Mouse (Mus musculus): ENCODE measurements around the gene Fam166a.

Fam166a gene

DNA sequence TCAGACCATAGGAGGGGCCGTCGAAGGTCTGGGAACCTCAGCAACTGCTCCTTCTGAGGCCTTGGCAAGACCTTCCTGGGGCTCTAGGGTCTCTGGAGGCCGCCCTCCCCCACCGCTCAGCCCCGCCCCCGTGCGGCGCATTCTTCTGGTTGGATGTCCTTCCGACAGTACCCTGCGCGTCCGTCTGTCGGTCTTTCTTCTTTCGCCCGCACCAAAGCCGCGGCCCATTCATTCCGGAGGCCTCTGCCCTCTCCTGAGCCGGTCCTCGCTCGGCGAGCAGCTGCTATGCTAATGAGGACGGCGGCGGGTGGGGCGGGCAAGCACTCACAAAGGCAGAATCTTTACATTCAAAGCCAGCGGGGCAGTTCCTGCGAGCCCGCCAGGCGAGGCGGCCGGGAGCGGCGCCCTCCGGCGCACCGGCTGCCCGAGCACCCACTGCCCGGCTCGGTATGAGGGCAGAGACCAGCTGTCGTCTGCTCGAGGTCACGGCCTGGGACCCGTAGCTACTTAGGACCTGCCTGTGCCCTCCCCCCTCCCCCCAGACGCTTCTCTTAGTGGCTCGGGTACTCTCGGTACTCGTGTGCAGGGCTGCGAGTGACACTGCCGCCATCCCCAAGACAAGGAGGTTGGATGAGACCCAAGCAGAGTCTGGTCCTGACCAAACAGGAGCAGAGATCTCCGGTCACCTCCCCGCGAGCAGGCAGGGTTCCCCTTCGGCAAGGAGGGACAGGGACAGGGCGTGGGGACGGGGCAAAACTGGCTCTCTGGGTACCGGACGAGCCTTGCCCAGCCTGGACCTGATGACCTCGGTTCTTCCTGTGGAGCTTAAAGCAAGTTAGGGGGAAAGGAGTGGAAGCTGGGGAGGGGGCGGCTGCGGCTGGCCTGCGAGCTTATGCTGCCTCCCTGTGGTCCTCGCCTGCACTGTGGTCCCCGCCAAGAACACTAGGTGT is 32.6 kb upstream of the Fam166a start:
- peak; percentile 71 for DNase-seq (ENCODE audit: low spot score)

DNA sequence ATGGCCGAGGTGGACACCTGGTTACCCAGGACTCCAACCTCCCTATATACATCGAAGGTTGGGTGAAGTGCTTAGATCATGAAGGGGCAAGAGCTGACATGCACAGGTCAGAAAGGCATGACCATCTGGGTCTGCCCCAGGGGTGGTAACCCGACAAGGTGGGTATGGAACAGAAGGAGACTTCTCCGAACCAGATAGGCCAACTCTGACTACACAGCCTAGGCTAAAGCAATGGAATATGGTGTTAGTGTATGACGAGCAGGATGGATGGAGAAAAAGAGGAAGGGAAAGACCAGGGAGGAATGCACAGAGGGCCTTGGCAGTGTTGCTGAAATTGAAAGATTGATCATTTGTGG is 32.0 kb upstream of the Fam166a start:
- no peak for DNase-seq (ENCODE audit: low spot score)

DNA sequence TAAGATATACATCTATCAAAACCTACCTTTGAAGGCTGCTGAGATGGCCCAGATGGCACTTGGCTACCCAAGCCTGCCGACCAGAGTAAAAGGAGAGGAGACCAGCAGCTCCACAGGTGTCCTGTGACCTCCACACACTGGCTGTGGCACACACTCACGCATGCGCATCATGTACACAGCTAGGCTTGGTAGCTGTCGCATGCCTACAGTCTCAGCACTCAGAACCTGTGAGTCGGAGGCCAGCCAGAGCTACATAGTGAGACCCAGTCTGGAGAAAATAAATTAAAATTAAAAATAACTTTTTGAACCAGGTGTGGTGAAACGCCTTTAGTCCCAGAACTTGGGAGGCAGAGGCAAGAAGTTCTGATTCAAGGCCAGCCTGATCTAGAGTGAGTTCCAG is 30.7 kb upstream of the Fam166a start:
- no peak for DNase-seq (ENCODE audit: low spot score)

DNA sequence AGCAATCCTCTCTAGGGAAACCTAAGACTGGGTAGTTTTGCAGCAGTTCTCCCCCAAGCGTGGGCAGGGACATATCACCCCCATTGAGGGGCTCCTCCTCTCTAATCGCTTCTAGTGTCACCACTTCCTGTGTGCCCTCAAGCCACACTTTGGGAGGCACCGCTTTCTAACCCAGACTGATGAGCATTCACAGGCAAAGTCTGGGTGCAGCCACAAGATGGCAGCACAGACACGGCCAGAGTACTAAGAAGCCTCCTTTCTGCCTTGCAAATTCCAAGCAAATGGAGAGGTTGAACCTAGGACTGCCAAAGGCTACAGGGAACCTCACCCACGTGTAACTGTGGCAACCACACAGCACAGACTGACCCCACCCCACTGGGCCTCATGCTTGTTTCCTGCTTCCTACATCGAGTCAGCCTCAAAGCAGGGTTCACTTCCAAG is 25.2 kb upstream of the Fam166a start:
- peak; percentile 68 for DNase-seq (ENCODE audit: low spot score)

DNA sequence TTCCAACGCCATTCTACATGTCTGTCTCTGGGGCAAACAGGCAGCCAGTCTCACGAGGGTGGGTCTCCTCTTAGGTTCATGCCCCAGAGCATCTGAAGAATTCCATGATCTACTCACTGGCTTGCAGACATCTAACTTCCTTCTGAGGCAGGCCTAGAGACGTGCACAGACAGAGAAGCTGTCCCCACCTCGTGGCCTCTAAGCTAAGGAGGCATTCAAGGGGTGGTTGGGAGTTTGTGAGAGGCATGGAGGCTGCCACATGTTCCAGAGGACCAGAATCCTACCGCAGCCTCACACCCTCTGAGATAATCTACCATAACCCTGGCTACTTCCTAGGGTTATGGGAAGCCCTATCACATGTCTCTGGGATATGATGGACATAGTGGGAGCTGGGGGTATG is 24.5 kb upstream of the Fam166a start:
- no peak for DNase-seq (ENCODE audit: low spot score)

DNA sequence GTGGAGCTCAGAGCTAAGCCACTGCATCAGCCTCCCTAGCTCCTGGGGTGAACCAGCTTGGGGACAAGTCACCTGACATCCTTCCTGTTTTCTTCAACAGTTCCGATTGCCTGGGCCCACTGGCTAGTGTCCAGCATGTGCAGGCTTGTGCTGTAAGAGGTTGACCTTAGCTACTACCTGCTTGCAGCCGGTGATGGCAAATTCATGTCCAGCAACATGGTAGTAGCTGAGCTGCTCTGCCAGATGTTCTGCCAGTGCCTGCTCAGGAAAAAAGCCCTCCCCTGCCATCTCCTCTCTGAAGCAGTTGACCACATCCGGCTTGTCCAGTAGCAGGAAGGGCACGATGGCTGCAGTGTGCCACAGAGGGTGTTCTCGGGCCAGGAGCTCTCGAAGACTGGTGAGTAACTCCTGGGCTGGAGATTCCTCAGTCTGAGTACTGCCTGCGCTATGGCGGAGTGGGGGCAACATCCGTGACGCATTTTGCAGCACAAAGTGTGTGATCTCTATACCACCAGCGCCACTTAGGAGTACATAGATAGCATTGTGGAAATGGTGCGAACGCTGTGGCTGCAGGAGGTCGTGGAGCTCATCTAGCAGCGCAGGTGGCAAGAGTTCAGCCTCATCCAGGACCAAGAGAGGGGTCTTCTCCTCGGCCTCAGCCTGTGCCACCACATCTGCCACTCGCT is 23.9 kb upstream of the Fam166a start:
- no peak for DNase-seq (ENCODE audit: low spot score)

DNA sequence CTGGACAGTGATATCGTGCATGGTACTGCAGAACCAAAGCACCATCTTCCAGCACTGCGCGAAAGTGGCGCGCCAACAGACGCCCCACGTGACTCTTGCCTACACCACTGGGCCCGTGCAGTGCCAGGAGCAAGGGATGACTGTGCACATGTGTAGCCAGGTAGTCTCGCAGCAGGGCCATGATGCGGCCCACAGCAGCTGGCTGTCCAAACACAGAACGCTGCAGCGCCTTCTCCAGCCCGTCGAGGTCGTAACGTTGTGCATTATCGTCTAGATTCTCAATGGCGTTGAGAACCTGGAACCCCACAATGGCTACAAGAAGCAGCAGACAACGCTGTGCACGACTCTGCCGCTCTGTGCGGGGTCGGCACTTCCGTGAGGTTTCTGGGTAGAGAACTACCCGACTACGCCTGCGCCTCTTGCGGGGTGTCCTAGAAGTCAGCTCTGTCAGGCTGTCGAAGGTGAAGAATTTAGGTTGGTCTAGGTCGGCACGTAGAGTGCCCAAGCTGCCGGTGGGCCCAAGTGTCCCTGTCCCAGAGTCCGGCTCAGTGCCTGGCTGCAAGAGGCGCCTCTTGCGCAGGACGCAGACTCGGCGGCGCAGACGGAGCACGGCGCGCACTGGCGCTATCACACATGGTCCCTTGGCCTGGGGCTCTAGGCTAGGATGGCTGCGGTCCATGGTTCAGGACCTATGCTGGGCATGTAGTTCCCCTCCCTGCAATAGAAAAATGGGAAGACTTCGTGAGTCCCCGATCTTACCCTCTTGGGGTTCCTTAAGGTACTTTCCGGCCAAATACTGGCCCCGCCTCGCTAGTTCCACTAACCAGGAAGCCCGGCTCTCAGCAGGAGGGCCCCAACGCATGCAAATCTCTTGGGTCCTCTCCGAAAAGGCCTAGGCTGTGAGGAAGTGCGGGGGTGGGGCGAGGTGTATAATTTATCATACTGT is 23.1 kb upstream of the Fam166a start:
- no peak for DNase-seq (ENCODE audit: low spot score)

DNA sequence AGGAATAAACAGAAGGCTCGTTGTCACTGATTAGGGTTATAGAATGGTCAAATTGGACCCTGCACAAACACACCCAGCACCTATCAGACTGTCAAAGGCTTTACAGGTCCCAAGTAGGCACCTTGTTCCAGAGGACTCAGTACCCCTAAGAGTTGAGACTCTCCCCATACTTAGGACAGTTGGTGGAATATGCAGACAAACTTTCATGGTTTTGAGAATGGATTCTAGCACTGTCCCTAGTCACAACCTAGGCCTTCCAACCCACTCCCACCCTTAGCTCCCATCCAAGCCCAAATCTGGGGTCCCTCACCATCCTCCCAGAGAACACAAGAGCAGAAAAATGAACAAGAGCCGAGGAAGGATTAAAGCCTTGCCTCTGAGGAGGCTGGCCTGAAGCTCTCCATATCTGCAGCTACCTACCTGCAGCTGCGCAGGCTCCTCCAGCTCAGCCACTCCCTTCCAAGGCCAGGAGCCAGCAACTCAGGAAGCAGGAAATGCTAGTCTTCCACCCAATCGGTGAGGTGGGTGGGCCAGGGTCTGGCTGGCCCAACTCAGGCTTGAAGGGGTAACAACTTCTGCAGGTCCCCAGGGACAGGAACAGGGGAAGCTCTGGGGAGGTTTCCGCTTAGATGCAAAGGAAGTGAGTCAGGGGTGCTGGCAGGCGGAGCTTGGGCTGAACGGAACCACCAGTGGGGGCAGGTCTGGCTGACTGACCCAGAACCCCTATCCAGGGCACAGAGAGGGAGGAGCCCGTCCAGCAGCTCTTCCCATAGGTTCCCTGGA is 22.2 kb upstream of the Fam166a start, which contains the start of gene Tor4a:
TSS of gene Tor4a (minus strand) at position 715 of the 783 bp plus-strand sequence.
- DNase-seq (ENCODE audit: low spot score): peak; percentile 75

DNA sequence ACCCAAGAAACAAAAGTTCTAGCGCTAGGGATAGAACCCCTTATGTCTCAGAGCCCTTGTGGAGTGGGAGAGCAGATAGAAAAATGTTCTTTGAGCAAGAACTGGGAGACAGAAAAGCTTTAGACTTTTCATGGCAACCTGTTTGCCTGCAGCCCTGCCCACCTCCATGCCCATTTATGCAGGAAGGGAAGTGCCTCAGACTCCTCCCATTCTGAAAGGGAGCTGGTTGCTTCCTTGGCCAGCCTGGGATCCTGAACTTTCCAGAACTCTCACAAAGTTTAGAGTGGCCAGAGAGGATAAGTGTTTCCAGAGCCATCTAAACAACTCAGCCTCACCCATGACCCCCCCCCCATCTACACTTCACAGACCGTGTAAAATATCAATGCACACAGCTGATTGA is 21.4 kb upstream of the Fam166a start:
- no peak for DNase-seq (ENCODE audit: low spot score)

DNA sequence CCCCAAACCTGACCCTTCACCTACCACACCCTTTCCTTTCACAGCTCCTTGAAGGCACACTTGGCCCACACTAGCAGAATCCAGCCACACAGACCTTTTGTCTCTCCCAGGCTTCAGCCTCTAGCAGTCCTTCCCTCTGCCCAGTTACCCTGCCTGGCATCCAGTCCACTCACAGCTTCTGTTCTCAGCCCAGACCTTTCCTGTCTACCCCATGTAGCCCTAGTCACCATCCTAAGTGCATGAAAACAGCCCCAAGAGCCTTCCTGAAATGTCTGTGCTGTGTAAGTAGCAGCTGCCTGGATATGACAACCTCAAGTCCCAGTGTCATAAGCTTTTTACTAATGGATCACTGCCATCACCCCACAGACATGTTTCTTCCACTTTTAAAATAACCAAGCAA is 20.6 kb upstream of the Fam166a start:
- DNase-seq (ENCODE audit: low spot score): no peak

DNA sequence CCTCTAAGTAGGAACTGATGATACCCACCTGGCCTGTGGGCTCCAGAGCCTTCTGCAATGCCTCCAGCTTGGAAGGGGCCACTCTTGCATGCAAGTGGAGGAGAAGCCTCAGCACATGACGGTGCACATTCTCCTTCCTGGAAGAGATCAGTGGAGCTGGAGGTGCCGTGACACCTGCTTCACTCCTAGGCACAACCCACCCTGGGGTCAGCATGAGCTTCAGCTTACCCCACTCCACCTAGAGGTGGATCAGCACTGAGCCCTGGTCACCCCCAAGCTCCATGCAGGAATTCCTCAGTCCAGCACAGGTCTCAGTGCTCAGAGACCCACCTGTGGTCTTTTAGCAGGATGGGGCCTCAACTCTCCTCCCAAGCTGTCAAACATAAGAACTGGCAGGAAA is 17.9 kb upstream of the Fam166a start:
- no peak for DNase-seq (ENCODE audit: low spot score)

DNA sequence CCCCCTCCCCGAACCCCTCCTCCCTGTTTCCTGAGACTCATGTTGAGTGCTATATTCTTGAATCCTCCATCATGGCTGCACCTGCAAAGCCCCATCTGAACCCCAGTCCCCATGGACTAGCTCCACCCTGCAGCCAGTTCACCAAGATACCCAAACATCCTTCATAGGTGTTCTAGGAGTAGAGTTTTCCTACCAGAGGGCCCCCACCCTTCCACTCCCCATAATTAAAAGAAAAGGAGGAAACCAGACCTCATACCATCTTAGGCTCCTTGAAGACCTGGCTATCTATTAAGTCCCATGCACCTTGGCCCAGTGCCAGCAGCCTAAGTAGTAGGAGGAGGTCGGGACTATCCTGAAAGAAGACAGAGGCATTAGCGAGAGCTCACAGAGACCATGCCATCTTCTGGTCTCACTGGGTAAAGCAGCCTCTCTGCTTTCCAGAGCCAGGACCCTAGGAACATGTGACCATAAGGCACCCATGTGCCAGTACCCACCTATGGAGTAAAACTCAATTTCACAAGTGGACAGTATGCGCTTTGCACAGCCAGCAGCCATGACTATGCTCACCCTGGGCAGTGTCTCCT is 14.8 kb upstream of the Fam166a start:
- no peak for DNase-seq (ENCODE audit: low spot score)

DNA sequence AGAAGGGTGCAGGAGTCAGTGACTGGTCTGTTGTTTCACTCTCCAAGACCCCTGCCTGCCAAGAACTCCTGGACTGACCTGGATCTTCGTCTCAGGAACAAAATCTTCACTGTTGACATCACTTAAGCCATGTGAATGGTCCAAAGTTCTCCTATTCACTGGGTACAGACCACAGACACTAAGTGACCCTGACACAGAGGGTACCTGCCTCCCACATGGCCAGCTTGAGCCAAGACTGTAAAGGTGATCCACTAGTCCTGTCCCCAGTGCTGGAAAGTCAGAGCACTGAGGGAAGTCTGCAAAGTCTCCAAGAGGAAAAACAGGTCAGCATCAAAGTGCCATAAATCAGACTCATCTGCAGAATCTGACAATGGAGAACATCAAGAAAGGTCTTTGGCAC is 11.0 kb upstream of the Fam166a start:
- no peak for DNase-seq (ENCODE audit: low spot score)

DNA sequence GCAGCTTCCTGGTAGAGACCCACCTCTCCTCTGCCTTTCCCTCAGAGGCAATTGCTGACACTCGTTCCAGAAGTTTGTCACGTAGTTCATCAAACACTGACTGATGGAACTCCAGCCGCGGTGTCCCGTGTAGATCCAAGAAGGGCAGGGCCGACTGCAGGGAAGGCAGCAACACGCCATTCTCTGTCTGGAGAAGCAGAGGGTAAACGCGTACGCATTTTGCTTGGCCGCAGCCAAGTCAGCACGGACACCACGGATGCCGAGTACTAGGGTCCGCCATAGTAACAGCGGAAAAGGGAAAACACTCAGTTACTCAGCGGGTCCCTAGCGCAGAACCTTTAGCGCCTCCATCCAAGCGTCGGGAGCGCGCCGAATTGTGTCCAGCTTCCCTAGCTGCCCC is 7.9 kb upstream of the Fam166a start:
- DNase-seq (ENCODE audit: low spot score): no peak

DNA sequence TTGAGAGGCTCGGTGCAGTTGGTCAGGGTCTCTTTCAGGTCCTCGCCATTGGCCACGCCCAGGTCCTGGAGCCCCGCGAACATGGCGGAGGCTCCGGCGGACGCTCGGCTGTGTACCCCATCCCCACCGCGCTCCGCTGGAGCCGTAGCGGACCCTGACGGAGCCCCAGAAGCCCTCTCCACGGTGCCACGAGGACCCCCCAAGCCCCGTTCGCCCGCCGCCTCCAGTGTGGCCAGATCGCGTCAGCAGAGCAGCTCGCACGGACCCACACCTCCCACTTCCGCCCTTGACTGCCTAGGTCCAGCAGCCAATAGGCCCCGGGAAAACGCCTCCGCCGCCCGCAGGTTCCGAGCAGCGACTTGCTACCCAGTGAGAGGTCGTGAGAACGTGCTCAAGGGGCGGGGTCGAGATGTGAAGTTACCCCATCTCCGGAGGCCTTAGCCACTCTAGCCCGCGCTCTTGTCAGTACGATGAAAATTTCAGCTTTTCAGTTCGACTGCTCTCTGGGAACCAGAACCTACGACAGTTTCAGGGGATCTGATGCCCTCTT is 7.3 kb upstream of the Fam166a start, which contains the start of gene Nelfb:
TSS of gene Nelfb (minus strand) at position 369 of the 550 bp plus-strand sequence.
- peak; percentile 92 for DNase-seq (ENCODE audit: low spot score)

DNA sequence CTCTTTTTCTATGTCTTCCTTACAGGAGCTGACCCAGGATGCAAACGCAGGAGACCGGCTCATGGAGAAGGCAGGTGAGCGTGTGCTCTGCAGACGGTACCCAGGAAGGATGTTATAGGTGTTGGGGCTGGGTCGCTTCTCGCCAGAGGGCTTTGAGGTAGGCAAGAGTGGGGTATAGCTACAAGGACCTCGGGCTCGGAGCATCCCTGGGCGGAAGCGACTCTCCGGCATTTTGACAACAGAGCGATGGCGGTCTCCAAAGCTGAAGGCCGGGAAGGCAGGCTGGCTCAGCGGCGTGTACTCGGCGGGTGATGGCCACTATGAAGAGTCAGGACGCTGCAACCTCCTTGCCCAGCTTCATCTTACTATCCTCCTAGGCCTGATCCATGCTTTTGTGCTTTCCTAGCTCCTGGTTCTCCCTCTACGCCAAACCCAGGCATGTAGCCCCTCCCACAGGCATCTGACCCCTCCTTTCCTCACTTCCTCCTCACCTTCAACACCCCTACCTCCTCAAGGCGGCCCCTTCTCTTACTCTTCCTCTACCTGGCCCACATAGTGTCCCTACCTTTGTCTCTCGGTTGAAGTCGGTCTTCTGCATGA is 5.2 kb upstream of the Fam166a start:
- DNase-seq (ENCODE audit: low spot score): no peak

DNA sequence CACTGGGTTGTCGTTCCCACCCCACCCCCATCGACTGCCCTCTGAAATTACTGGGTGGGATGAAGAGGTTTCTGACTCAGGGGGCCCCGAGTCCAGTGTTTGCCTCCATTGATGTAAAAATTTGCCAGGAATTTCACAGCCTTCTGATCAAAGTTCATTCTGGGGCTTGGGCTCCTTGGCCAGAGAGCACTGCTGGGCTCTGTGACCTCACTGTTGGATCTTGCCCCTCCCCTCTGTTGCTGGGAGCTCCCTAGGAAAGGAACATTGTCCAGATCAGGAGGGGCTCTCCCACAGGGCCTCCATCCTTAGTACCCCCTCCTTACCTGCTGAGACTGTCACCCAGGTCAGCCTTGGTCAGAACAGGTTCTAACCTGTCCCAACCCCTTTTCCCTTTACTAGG is 4.1 kb upstream of the Fam166a start, which contains the start of gene Stpg3:
TSS of gene Stpg3 (minus strand) at position 194 of the 400 bp plus-strand sequence.
- DNase-seq (ENCODE audit: low spot score): no peak

DNA sequence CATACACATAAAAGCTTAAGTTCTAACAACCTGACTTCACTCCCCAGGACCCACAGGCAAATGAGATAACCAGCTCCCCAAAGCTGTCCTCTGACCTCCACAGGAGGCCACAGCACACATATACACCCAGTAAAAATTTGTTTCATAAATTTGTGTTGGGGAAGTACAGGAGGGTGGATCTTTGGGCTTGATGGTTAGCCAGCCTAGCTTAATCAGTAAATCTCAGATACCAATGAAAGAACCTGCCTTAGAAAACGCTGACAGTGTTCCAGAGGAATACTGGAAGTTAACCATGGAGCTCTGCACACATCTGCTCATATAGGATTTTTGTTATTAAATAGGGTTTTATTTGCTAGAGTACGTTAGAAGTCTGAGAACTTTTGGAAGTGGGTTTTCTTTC is 879 bp upstream of the Fam166a start:
- DNase-seq (ENCODE audit: low spot score): no peak

DNA sequence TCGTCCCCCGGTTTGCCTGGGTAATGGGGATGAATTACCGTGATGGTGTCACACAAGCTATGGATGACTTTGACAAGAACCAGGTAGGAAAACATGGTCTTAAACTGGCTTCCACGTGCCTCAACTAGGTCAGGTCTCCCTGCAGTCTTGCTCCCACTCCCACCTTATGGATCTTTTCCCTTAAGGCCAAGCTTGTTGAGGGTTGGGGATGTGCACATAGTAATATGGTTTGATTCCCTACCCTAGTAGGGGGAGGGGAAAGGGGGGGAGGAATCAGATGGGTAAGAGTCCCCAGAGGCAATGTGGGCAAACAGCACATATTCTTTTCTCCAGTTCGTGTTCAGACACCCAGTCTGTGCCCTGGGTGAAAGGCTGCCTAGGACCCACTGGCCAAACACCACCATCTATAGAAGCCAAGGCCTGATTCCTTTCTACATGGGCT is 2.8 kb downstream of the Fam166a start:
- DNase-seq (ENCODE audit: low spot score): no peak
